Mouse (Mus musculus): ENCODE measurements around the gene Polr2e.

GRCm38 (mm10) chr10:80016931-80017330 is 22.7 kb downstream of the Polr2e start:
- TF ChIP-seq POLR2A (IDR thresholded peaks at IDR 0.05; ENCODE audit: borderline replicate concordance, low read depth, low read length), result no peak
- no peak for TF ChIP-seq CTCF (IDR thresholded peaks at IDR 0.05; ENCODE audit: low read depth, low read length)
